Mouse (Mus musculus) MEL (cell line): ENCODE results near the gene Siglecf.

Source experiments
- CHD1 ChIP-seq: IDR thresholded peaks from 2 replicates; pipeline ENCODE4 v1.6.1; 2012; ENCODE audit warnings: low read depth, mild to moderate bottlenecking, inconsistent platforms, low read length, improper control_type of control experiment
- CTCF ChIP-seq, 3 experiments: IDR thresholded peaks in 2 of 3; conservative IDR thresholded peaks in 1 of 3; 2 replicates each; pipeline ENCODE4 v1.5.1; 2011 to 2012; ENCODE audit warnings: low read length in 3 of 3, low read depth in 2 of 3, mild to moderate bottlenecking in 2 of 3, improper control_type of control experiment in 1 of 3, inconsistent platforms in 1 of 3, mixed read lengths in 1 of 3, moderate library complexity in 1 of 3; ENCODE audit not compliant: control insufficient read depth in 1 of 3, insufficient read depth in 1 of 3, poor library complexity in 1 of 3, severe bottlenecking in 1 of 3
- EP300 ChIP-seq, 2 experiments: IDR thresholded peaks; 2 replicates each; pipeline ENCODE4 v1.6.1; 2011; ENCODE audit warnings: improper control_type of control experiment in 2 of 2, low read length in 2 of 2, low read depth in 1 of 2, mild to moderate bottlenecking in 1 of 2
- GABPA ChIP-seq: IDR thresholded peaks from 2 replicates; pipeline ENCODE4 v1.6.1; 2012; ENCODE audit warnings: low read depth, mild to moderate bottlenecking, inconsistent platforms, low read length, improper control_type of control experiment, moderate library complexity
- KAT2A ChIP-seq: conservative IDR thresholded peaks from 2 replicates; pipeline ENCODE4 v1.6.1; 2012; ENCODE audit warnings: low read depth, low read length, improper control_type of control experiment, inconsistent platforms
- MAX ChIP-seq: IDR thresholded peaks from 2 replicates; pipeline ENCODE4 v1.6.1; 2011; ENCODE audit warnings: low read length, improper control_type of control experiment
- MAZ ChIP-seq: IDR thresholded peaks from 2 replicates; pipeline ENCODE4 v1.6.1; 2012; ENCODE audit warnings: low read depth, mild to moderate bottlenecking, inconsistent platforms, low read length, improper control_type of control experiment
- MEF2A ChIP-seq: IDR thresholded peaks from 2 replicates; pipeline ENCODE4 v1.6.1; 2014; ENCODE audit warnings: low read depth, mild to moderate bottlenecking, inconsistent platforms, low read length, improper control_type of control experiment; ENCODE audit not compliant: poor library complexity, insufficient replicate concordance, severe bottlenecking; ENCODE audit errors: extremely low read depth
- MXI1 ChIP-seq: IDR thresholded peaks from 2 replicates; pipeline ENCODE4 v1.6.1; 2011; ENCODE audit warnings: mild to moderate bottlenecking, low read depth, low read length, improper control_type of control experiment
- MYC ChIP-seq: IDR thresholded peaks from 2 replicates; pipeline ENCODE4 v1.6.1; 2011; ENCODE audit warnings: low read depth, mild to moderate bottlenecking, low read length, improper control_type of control experiment, moderate library complexity
- POLR2A ChIP-seq, 2 experiments: IDR thresholded peaks; 2 replicates each; pipeline ENCODE4 v1.6.1; 2011 to 2012; ENCODE audit warnings: low read length in 2 of 2, mild to moderate bottlenecking in 2 of 2, control low read depth in 1 of 2, improper control_type of control experiment in 1 of 2, low read depth in 1 of 2, moderate library complexity in 1 of 2; ENCODE audit not compliant: control insufficient read depth in 1 of 2, insufficient read depth in 1 of 2, poor library complexity in 1 of 2
- POLR2AphosphoS5 ChIP-seq: IDR thresholded peaks from 2 replicates; pipeline ENCODE4 v1.6.1; 2012; ENCODE audit warnings: low read depth, borderline replicate concordance, mild to moderate bottlenecking, inconsistent platforms, low read length, moderate library complexity, mixed read lengths
- RCOR1 ChIP-seq: IDR thresholded peaks from 2 replicates; pipeline ENCODE4 v1.6.1; 2012; ENCODE audit warnings: low read depth, mild to moderate bottlenecking, inconsistent platforms, low read length, improper control_type of control experiment
- USF1 ChIP-seq: IDR thresholded peaks from 2 replicates; pipeline ENCODE4 v1.6.1; 2014; ENCODE audit warnings: low read depth, mild to moderate bottlenecking, inconsistent platforms, low read length, improper control_type of control experiment, moderate library complexity

- no peak for TF ChIP-seq MAZ
- no peak for TF ChIP-seq MAX
- no peak for TF ChIP-seq KAT2A
- TF ChIP-seq POLR2A (IDR thresholded peaks at IDR 0.05; ENCODE audit: control insufficient read depth in 1 of 2, insufficient read depth in 1 of 2, low read depth in 1 of 2, low read length in 2 of 2, poor library complexity in 1 of 2): no peak
- no peak for TF ChIP-seq EP300 (IDR thresholded peaks at IDR 0.05; ENCODE audit: low read depth in 1 of 2, low read length in 2 of 2)
- TF ChIP-seq RCOR1: no peak
- no peak for TF ChIP-seq CTCF (IDR thresholded peaks at IDR 0.05 in 2 of 3, conservative IDR thresholded peaks at IDR 0.05 in 1 of 3; ENCODE audit: control insufficient read depth in 1 of 3, insufficient read depth in 1 of 3, low read depth in 2 of 3, low read length in 3 of 3, poor library complexity in 1 of 3, severe bottlenecking in 1 of 3)
- TF ChIP-seq MXI1: no peak
- no peak for TF ChIP-seq MYC
- no peak for TF ChIP-seq GABPA
- no peak for TF ChIP-seq USF1
- no peak for TF ChIP-seq POLR2AphosphoS5
- no peak for TF ChIP-seq CHD1
- no peak for TF ChIP-seq MEF2A
Measured at GRCm38 (mm10) chr7:43346148-43346547, 5.0 kb upstream of the Siglecf start.
